Mouse (Mus musculus): ENCODE measurements around the gene Grik4. TPM values are rescaled to one million over a fixed set of nuclear protein-coding genes. Genes with fewer than 3 reads are reported as not detected.

The Grik4 gene
- polyA plus RNA-seq, 1 experiment from 2014 or later, result 1.9 TPM

DNA sequence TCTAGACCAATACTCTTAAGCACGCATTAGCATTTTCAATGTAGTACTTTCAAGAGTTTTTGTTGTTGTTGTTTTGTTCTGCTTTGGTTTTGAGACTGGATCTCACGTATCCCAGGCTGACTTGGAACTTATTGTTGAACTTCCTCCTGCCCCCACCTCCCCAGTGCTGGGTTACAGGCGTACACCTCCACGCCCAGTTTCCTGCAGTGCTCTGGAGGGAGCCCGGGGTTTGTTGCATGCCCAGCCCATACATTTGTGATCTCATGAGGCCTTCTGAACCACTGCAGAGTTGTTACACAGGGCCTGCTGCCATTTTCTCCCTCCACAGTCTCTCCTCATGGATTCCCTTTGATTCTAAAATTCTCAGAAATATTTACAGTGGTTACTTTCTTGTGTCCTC, 201.9 kb downstream of the Grik4 start:
- H3K27me3 ChIP-seq (ENCODE audit: insufficient read depth, poor library complexity, severe bottlenecking), result 0 out of 2 replicates have a peak, but pooled peaks cover 4% of the 10 kb centered on the region
- 63% methylated on average over 5 of the region's 5 CpGs for WGBS
- peaks cover 9% of the 10 kb centered on the region for H3K4me1 ChIP-seq
- H3K4me3 ChIP-seq, result no peak overlapping the region
- DNase-seq (ENCODE audit: low spot score), result no peak
- H3K27ac ChIP-seq, result no peak overlapping the region
- H3K9me3 ChIP-seq, result no peaks in the 10 kb centered on the region
- H3K36me3 ChIP-seq, result no peaks in the 10 kb centered on the region

DNA sequence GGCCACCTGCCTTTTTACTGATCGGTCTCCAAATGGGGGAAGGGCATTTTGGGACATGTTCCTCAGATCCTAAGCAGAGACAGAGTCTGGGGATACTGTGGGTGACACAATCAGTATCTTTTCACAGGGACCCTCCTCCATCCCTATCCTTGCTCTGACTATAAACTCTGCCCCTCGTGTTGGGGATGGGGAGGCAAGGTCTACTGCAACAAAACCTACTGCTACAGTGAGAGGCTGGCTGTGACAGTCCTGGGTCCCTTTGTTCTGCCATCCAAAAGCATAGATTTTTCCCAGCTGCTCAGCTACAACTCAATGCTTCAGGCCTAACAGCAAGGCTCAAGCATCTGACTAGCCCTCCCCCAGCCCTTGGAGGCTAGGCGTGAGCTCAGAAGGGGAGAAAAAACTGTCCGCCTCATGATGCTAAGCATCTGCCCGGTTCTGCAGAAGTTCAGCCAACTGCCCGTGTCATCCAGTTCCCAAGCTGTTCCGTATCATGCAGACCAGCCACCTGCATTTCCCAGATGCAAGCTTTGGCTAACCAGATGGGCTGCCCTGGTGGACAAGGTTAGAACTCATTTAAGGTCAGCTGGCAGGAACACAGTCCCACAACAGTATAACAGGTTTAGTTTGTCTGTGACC, 207.5 kb downstream of the Grik4 start:
- no peak for DNase-seq (ENCODE audit: low spot score)
- Histone ChIP-seq H3K36me3 (no peaks in the 10 kb centered on the region), H3K9me3 (no peaks in the 10 kb centered on the region), H3K27me3 (ENCODE audit: insufficient read depth, poor library complexity, severe bottlenecking) (0 out of 2 replicates have a peak, but pooled peaks cover 4% of the 10 kb centered on the region), H3K4me3 (no peak overlapping the region), H3K4me1 (0 out of 2 replicates have a peak, but pooled peaks cover 17% of the 10 kb centered on the region), H3K27ac (no peak overlapping the region)
- WGBS, result 71% methylated on average over 7 of the region's 7 CpGs

DNA sequence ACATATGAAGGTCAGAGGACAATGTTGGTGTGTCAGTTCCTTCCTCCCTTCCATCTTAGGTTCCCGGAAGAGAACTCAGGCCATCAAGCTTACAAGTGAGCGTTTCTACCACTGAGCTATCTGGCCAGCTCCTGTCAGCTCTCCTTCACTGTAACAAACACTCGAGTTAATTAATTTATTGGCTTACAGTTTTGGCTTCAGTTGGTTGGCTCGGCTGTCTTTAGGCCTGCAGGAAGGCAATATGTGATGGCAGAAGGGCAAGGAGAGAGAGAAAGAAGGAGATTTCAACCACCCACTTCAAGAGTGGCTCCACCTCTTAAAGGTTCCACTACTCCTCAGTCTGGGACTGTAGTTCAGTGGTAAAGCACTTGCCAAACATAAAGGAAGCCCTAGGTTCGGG, 209.2 kb downstream of the Grik4 start:
- H3K4me1 ChIP-seq, result peaks cover 22% of the 10 kb centered on the region
- 79% methylated on average over 5 of the region's 5 CpGs for WGBS
- no peak for DNase-seq (ENCODE audit: low spot score)
- 0 out of 2 replicates have a peak, but pooled peaks cover 4% of the 10 kb centered on the region for H3K27me3 ChIP-seq (ENCODE audit: insufficient read depth, poor library complexity, severe bottlenecking)
- no peaks in the 10 kb centered on the region for H3K36me3 ChIP-seq
- no peak overlapping the region for H3K27ac ChIP-seq
- H3K4me3 ChIP-seq, result no peak overlapping the region
- no peaks in the 10 kb centered on the region for H3K9me3 ChIP-seq

DNA sequence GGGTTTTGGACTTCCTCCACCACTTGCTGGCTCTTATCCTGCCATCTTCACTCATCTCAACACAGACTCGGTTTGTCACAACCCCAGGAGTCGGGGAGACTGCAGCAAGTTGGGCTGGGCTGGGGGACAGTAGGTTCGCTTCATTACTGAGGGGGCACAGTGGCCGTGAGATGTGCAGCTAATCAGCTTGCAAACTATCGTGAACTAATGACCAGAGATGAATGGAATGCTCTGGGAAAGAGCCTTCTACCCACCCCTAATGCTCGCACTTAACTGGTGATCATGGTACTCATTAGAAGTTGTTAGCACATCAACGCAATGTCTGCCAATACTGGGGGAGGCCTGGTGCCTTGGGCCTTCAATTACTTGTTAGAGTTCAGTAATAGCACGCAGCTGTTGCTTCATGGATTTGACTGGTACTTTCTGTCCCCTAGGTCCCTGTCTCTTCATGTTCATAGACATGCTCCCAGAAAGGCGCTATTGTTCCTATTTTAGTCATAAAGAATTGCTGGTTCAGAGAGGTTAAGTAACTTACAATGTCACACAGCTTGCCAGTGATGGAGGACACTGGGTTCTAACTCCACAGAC, 211.5 kb downstream of the Grik4 start:
- H3K27me3 ChIP-seq (ENCODE audit: insufficient read depth, poor library complexity, severe bottlenecking), result 0 out of 2 replicates have a peak, but pooled peaks cover 3% of the 10 kb centered on the region
- no peaks in the 10 kb centered on the region for H3K36me3 ChIP-seq
- H3K9me3 ChIP-seq, result no peaks in the 10 kb centered on the region
- 73% methylated on average over 9 of the region's 9 CpGs for WGBS
- no peak overlapping the region for H3K4me3 ChIP-seq
- peaks cover 22% of the 10 kb centered on the region for H3K4me1 ChIP-seq
- no peak for DNase-seq (ENCODE audit: low spot score)
- no peak overlapping the region for H3K27ac ChIP-seq

DNA sequence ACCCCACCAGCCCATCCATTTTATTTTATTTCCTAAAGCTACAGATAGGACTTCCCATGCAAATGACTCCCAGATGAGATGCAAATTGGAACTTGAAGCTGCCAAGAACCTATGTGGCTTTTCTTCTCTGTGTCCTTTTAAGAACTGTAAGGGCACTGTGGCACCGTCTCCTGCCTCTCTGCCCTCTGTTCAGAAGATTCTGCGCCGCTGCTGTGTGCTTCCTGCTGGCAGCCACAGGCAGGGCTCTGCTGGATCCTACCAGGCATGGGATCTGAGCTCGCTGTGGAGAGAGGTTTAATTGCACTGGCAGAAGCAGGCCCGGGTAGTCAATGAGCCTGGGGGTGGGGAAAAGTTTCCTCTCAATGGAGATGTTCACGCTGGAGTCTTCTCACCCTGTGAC, 215.8 kb downstream of the Grik4 start:
- Histone ChIP-seq H3K9me3 (no peaks in the 10 kb centered on the region), H3K36me3 (no peaks in the 10 kb centered on the region), H3K27ac (no peak overlapping the region), H3K27me3 (ENCODE audit: insufficient read depth, poor library complexity, severe bottlenecking) (peaks cover 8% of the 10 kb centered on the region; the same call in 1 of the 2 replicates), H3K4me3 (no peak overlapping the region), H3K4me1 (peaks cover 15% of the 10 kb centered on the region)
- WGBS, result 60% methylated on average over 6 of the region's 6 CpGs
- no peak for DNase-seq (ENCODE audit: low spot score)

DNA sequence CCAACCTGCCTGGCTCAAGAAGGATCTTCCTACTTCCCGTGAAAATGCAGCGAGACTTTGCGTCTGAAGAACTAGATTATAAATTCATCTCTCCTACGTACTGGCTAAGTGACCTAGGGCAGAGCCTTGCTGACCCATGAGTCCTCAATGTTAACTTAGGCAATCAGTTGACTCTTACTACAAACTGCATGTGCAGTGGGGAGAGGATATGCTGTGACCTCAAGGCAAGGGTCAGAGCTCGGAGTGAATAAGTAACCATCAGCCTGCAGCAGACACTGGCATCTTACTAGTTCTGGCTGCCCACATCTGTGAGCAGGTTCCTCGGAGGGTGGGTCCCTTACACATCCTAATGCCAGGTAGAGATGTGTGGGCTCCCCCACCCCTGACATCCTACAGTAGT, 216.6 kb downstream of the Grik4 start:
- no peak for DNase-seq (ENCODE audit: low spot score)
- no peaks in the 10 kb centered on the region for H3K36me3 ChIP-seq
- H3K27me3 ChIP-seq (ENCODE audit: insufficient read depth, poor library complexity, severe bottlenecking), result peaks cover 8% of the 10 kb centered on the region; the same call in 1 of the 2 replicates
- no peak overlapping the region for H3K27ac ChIP-seq
- H3K9me3 ChIP-seq, result no peaks in the 10 kb centered on the region
- peaks cover 8% of the 10 kb centered on the region for H3K4me1 ChIP-seq
- no peak overlapping the region for H3K4me3 ChIP-seq
- 83% methylated on average over 6 of the region's 6 CpGs for WGBS

DNA sequence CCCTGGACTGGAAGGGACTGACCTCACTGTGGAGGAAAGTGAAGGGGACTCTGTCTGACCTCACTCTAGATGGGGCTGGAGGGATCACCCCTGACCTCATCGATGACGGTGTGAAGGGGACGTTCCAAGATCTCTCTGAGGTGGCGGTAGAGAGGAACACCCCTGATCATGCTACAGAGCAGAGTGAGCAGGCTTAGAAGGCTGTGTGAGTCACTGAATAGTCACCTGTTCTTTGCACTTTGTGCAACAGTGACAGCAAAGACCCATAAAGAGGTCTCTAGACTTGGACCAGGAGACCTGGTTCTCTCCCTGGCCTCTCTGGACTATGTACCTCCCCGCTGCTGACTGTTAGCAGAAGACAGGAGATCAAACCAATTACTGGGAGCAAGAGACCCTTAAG, 217.1 kb downstream of the Grik4 start:
- Histone ChIP-seq H3K36me3 (no peaks in the 10 kb centered on the region), H3K4me1 (peaks cover 9% of the 10 kb centered on the region)
- 72% methylated on average over 5 of the region's 5 CpGs for WGBS

DNA sequence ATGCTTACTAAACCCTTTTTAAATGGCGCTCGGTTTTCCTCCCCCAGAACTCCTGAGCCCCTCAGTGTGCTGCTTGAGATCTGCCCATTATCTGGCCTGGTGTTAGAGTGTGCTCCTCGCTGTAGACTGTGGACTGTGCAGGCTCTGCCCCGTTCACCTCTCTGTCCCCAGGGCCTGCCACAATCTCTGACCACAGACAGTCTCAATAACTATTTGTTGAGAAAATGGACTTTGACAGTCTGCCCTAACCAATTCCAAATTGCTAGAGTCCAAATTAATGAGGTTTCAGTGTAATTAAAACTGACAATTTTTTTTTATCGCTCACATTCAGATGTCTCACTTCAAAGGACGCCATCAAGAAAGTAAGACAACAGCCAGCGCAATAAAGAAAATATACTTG, 220.2 kb downstream of the Grik4 start:
- 57% methylated on average over 7 of the region's 7 CpGs for WGBS
- Histone ChIP-seq H3K4me3 (no peak overlapping the region), H3K27me3 (ENCODE audit: insufficient read depth, poor library complexity, severe bottlenecking) (peaks cover 12% of the 10 kb centered on the region; the same call in 1 of the 2 replicates), H3K36me3 (no peaks in the 10 kb centered on the region), H3K27ac (no peak overlapping the region), H3K4me1 (0 out of 2 replicates have a peak, but pooled peaks cover 4% of the 10 kb centered on the region), H3K9me3 (no peaks in the 10 kb centered on the region)
- no peak for DNase-seq (ENCODE audit: low spot score)

More for the DNA sequence above, 217.1 kb downstream of the Grik4 start:
- Histone ChIP-seq H3K27me3 (ENCODE audit: insufficient read depth, poor library complexity, severe bottlenecking) (peaks cover 8% of the 10 kb centered on the region; the same call in 1 of the 2 replicates), H3K27ac (no peak overlapping the region), H3K4me3 (no peak overlapping the region), H3K9me3 (no peaks in the 10 kb centered on the region)
- DNase-seq (ENCODE audit: low spot score), result no peak

DNA sequence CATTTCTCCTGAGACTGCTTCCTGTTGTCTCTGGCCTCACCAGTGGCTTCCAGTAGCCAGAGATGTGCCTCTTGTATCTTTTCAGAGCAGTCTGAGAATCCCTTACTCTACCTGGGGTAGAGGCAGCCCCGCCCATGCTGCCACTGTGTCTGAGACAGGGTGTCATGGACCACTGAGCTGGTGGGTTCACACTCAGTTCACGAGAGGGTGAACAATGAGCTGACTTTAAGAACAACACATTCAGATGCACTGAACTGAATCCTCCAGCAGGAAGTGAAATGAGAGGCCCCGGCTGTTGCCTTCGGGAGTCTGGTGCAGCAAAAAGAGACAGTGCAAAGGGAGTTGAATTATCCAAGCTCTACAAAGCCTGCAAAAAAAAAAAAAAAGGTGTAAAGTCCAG, 221.8 kb downstream of the Grik4 start:
- H3K4me1 ChIP-seq, result peaks cover 9% of the 10 kb centered on the region
- WGBS, result 57% methylated on average over 4 of the region's 4 CpGs
- peaks cover 5% of the 10 kb centered on the region; the same call in 1 of the 2 replicates for H3K27me3 ChIP-seq (ENCODE audit: insufficient read depth, poor library complexity, severe bottlenecking)
- no peaks in the 10 kb centered on the region for H3K9me3 ChIP-seq
- H3K27ac ChIP-seq, result no peak overlapping the region
- no peaks in the 10 kb centered on the region for H3K36me3 ChIP-seq
- no peak for DNase-seq (ENCODE audit: low spot score)
- H3K4me3 ChIP-seq, result no peak overlapping the region

DNA sequence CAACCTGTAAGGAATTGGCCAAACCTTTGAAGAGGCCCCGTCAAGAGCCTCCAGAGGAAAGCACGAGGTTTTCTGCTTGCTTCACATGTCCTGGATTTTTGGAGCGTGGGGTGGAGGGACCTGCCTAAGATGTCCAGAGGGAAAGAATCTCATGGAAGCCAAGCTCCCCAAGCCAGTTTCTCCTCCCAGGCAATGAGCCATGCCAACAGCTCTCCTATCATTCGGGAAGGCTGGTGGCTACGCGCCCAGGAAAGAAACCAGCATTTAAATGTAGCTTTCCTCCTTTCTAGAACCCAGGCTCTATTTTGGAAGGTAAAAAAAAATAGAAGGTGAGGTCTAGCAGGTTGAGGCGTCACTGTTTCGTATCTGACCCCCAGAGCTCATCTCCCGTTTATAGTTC, 222.6 kb downstream of the Grik4 start:
- no peaks in the 10 kb centered on the region for H3K9me3 ChIP-seq
- peaks cover 9% of the 10 kb centered on the region for H3K4me1 ChIP-seq
- no peak overlapping the region for H3K27ac ChIP-seq
- peaks cover 4% of the 10 kb centered on the region; the same call in 1 of the 2 replicates for H3K27me3 ChIP-seq (ENCODE audit: insufficient read depth, poor library complexity, severe bottlenecking)
- 81% methylated on average over 9 of the region's 9 CpGs for WGBS
- H3K4me3 ChIP-seq, result no peak overlapping the region
- no peaks in the 10 kb centered on the region for H3K36me3 ChIP-seq
- DNase-seq (ENCODE audit: low spot score), result no peak

DNA sequence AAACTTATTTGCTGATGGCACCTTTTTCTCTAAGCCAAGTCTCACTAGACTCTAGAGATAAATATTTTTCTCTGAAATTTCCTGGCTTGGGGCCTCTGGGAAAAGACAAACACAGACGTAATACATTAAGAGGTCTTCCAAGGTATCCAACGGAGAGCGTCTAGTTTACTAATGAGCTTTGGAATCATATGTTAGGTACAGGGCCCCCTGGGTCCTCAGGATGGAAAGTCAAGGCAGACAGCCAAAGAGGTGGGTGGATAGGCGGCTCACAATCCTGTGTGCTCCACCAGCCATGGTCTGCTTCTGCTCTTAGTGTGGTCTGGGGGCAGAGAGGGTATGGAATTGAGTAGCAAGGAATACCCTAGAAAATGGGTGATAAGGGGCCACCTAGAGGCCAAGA, 223.1 kb downstream of the Grik4 start:
- Histone ChIP-seq H3K4me3 (no peak overlapping the region), H3K36me3 (no peaks in the 10 kb centered on the region), H3K27me3 (ENCODE audit: insufficient read depth, poor library complexity, severe bottlenecking) (peaks cover 4% of the 10 kb centered on the region; the same call in 1 of the 2 replicates), H3K4me1 (peaks cover 9% of the 10 kb centered on the region), H3K27ac (no peak overlapping the region), H3K9me3 (no peaks in the 10 kb centered on the region)
- no peak for DNase-seq (ENCODE audit: low spot score)
- WGBS, result 86% methylated on average over 4 of the region's 4 CpGs

DNA sequence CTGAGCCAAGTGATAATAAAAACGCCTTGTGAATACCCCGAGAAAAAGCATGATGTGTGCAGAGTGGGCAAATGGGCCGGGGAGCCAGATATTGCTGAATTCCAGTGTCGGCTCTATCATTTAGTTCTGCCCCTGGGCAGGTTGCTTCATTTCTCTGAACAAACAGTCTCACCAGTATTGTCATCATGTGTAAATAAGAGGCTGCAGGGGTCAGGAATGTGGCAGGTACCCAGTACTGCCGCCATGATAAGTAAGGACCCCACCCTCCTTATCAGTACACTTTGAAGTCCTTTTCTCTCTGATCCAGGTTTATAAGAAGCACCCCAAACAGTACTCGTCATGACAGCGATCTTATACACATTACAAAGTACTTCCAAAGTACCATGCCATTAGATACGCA, 230.4 kb downstream of the Grik4 start:
- H3K27me3 ChIP-seq (ENCODE audit: insufficient read depth, poor library complexity, severe bottlenecking), result peaks cover 10% of the 10 kb centered on the region; the same call in 1 of the 2 replicates
- peaks cover 6% of the 10 kb centered on the region for H3K4me1 ChIP-seq
- no peak for DNase-seq (ENCODE audit: low spot score)
- no peak overlapping the region for H3K27ac ChIP-seq
- no peaks in the 10 kb centered on the region for H3K36me3 ChIP-seq
- WGBS, result 75% methylated on average over 8 of the region's 8 CpGs
- H3K4me3 ChIP-seq, result no peak overlapping the region
- H3K9me3 ChIP-seq, result no peaks in the 10 kb centered on the region

DNA sequence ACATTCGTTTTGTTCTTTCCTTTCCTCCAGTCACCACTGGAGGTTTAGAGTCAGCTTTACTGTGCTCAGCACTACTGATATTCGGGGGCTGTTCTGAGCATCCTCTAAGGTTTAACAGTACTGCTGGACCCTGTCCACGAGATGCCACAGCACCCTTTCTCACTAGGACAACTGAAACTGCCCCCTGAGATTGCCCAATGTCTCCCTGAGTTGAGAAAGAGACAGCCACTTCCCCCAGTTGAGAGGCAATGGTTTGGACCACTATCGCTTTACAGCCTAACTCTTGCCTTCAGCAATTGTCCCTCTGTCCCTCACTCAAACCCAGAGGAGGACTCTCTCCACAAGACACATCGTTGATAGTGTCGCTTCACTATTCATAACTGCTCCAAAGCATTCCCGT, 238.4 kb downstream of the Grik4 start:
- H3K27ac ChIP-seq, result no peak overlapping the region
- no peak for DNase-seq (ENCODE audit: low spot score)
- no peaks in the 10 kb centered on the region for H3K4me1 ChIP-seq
- 79% methylated on average over 7 of the region's 7 CpGs for WGBS
- no peaks in the 10 kb centered on the region for H3K36me3 ChIP-seq
- H3K27me3 ChIP-seq (ENCODE audit: insufficient read depth, poor library complexity, severe bottlenecking), result no peaks in the 10 kb centered on the region; the same call in 1 of the 2 replicates
- H3K9me3 ChIP-seq, result no peaks in the 10 kb centered on the region
- no peak overlapping the region for H3K4me3 ChIP-seq

All from heart, embryonic 10.5 days (tissue).